Mouse (Mus musculus) MEL (cell line): ENCODE measurements at regions not wholly inside any gene's neighbourhood (a gene's known extent, or its start where the extent isn't known, plus 50 kb on each side); places are given as distances from the start of the nearest gene placed in this dataset.

ENCODE experiments used
- CHD2 ChIP-seq: IDR thresholded peaks from 2 replicates; pipeline ENCODE4 v1.6.1; 2011; ENCODE audit warnings: low read length, improper control_type of control experiment
- CTCF ChIP-seq, 3 experiments: IDR thresholded peaks in 2 of 3; conservative IDR thresholded peaks in 1 of 3; 2 replicates each; pipeline ENCODE4 v1.5.1; 2011 to 2012; ENCODE audit warnings: low read length in 3 of 3, low read depth in 2 of 3, mild to moderate bottlenecking in 2 of 3, improper control_type of control experiment in 1 of 3, inconsistent platforms in 1 of 3, mixed read lengths in 1 of 3, moderate library complexity in 1 of 3; ENCODE audit not compliant: control insufficient read depth in 1 of 3, insufficient read depth in 1 of 3, poor library complexity in 1 of 3, severe bottlenecking in 1 of 3
- EP300 ChIP-seq, 2 experiments: IDR thresholded peaks; 2 replicates each; pipeline ENCODE4 v1.6.1; 2011; ENCODE audit warnings: improper control_type of control experiment in 2 of 2, low read length in 2 of 2, low read depth in 1 of 2, mild to moderate bottlenecking in 1 of 2
- GATA1 ChIP-seq: IDR thresholded peaks from 2 replicates; pipeline ENCODE4 v1.6.1; 2011; ENCODE audit warnings: low read depth, low read length, improper control_type of control experiment
- MAX ChIP-seq: IDR thresholded peaks from 2 replicates; pipeline ENCODE4 v1.6.1; 2011; ENCODE audit warnings: low read length, improper control_type of control experiment
- MXI1 ChIP-seq: IDR thresholded peaks from 2 replicates; pipeline ENCODE4 v1.6.1; 2011; ENCODE audit warnings: mild to moderate bottlenecking, low read depth, low read length, improper control_type of control experiment
- MYC ChIP-seq: IDR thresholded peaks from 2 replicates; pipeline ENCODE4 v1.6.1; 2011; ENCODE audit warnings: low read depth, mild to moderate bottlenecking, low read length, improper control_type of control experiment, moderate library complexity
- POLR2A ChIP-seq, 2 experiments: IDR thresholded peaks; 2 replicates each; pipeline ENCODE4 v1.6.1; 2011 to 2012; ENCODE audit warnings: low read length in 2 of 2, mild to moderate bottlenecking in 2 of 2, control low read depth in 1 of 2, improper control_type of control experiment in 1 of 2, low read depth in 1 of 2, moderate library complexity in 1 of 2; ENCODE audit not compliant: control insufficient read depth in 1 of 2, insufficient read depth in 1 of 2, poor library complexity in 1 of 2
- RCOR1 ChIP-seq: IDR thresholded peaks from 2 replicates; pipeline ENCODE4 v1.6.1; 2012; ENCODE audit warnings: low read depth, mild to moderate bottlenecking, inconsistent platforms, low read length, improper control_type of control experiment
- USF1 ChIP-seq: IDR thresholded peaks from 2 replicates; pipeline ENCODE4 v1.6.1; 2014; ENCODE audit warnings: low read depth, mild to moderate bottlenecking, inconsistent platforms, low read length, improper control_type of control experiment, moderate library complexity
- ZKSCAN1 ChIP-seq: IDR thresholded peaks from 2 replicates; pipeline ENCODE4 v1.6.1; 2012; ENCODE audit warnings: low read depth, mild to moderate bottlenecking, inconsistent platforms, low read length, improper control_type of control experiment, moderate library complexity

GRCm38 (mm10) chr15:61238996-61239395 is 316.2 kb upstream of the A1bg start:
- TF ChIP-seq MYC, result no peak
- no peak for TF ChIP-seq MAX
- TF ChIP-seq ZKSCAN1, result no peak
- TF ChIP-seq POLR2A (IDR thresholded peaks at IDR 0.05; ENCODE audit: control insufficient read depth in 1 of 2, insufficient read depth in 1 of 2, low read depth in 1 of 2, low read length in 2 of 2, poor library complexity in 1 of 2), result no peak
- TF ChIP-seq GATA1, result no peak
- TF ChIP-seq EP300 (IDR thresholded peaks at IDR 0.05; ENCODE audit: low read depth in 1 of 2, low read length in 2 of 2), result no peak
- TF ChIP-seq MXI1, result no peak
- no peak for TF ChIP-seq CHD2
- no peak for TF ChIP-seq CTCF (IDR thresholded peaks at IDR 0.05 in 2 of 3, conservative IDR thresholded peaks at IDR 0.05 in 1 of 3; ENCODE audit: control insufficient read depth in 1 of 3, insufficient read depth in 1 of 3, low read depth in 2 of 3, low read length in 3 of 3, poor library complexity in 1 of 3, severe bottlenecking in 1 of 3)
- TF ChIP-seq RCOR1, result no peak
- no peak for TF ChIP-seq USF1
